Mouse (Mus musculus): ENCODE results near the gene Gm28269. TPM values are rescaled to one million over a fixed set of nuclear protein-coding genes. Genes with fewer than 3 reads are reported as not detected.

Gm28269 gene
- total RNA-seq (2015) (not detected in 2 replicates), total RNA-seq (2017) (not detected in 2 replicates)

DNA sequence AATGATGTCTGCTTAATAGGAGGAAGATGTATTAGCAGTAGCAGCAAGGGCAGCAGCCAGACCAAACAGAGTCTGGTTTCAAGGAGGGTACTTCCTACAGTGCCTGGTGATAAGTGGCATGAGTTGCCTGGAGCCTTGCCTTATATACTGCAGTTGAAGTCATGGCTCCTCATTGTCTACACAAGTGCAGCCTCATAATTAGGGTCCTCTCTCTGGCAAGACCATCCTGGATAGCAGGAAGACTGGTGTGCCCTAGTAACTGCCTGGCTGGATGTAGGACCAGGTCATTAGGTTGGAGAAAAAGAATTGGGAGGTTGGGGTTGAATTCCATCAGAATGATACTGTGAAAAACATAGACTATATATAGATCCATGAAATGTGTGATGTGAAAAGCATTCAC lies at the start of gene Gm28269:
Gene Gm28269, minus strand, starts transcription at position 101 of the 400 bp plus-strand sequence.
- ATAC-seq (replicated peaks; ENCODE audit: poor library complexity), result no peak

DNA sequence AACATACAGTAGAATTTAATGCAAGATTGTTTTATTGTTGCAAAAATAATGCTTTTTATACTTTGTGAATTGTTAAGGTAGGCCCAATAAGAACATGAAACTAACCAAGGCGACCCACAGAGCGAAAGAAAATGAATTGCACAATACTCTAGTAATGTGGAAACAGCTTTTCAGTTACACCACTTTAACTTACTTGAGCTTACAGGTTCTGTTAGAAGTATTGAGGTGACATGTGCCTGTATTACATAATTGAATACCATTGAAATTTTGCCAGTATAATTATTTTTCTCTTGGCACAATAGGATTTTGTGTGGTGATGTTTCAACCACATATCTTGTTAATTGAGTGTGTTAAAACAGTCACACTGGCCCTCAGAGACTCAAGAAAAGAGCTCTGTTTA lies 28.0 kb downstream of the Gm28269 start:
- ATAC-seq (replicated peaks; ENCODE audit: poor library complexity), result no peak

DNA sequence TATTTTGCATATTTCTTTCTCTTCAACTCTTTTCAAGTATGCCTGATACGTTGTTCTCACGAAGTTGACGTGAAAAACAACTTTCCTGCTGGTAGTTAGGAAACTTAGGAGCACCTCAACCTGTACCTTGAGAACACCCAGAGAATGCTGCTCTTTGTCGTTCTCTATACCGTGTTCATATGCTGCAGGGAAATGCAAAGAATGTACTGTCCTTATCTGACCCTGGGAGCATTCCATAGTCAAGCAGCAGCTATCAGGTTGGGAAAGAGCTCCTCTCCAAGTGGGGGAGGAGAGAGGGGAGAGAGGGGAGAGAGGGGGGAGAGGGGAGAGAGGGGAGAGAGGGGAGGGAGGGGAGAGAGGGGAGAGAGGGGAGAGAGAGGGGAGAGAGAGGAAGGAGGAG lies 29.6 kb downstream of the Gm28269 start:
- no peak for ATAC-seq (replicated peaks; ENCODE audit: poor library complexity)

GRCm38 (mm10) chrX:21714829-21715228 lies 30.1 kb downstream of the Gm28269 start, which contains the start of gene Slc6a14:
Gene Slc6a14 (plus strand): TSS chrX:21714896.
- ATAC-seq (replicated peaks; ENCODE audit: poor library complexity), result no peak

DNA sequence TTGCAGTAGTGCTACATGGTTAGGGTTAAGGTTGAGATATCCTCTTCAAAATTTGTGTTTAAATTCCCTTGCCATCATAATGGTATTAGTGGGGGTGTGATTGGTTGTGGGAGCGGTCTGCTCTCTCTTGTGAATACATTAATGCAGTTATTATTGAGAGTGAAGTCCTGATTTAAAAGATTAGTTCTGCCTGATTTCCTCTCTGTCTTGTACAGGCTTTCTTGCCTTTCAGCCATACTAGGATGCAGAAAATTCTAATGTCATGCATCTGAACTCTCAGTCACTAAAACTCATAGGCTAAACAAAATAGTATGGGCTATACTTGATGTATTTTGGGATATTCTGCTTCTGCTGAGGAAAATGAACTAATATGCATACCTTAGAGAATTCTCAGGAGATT lies 40.4 kb downstream of the Gm28269 start:
- no peak for ATAC-seq (replicated peaks; ENCODE audit: poor library complexity)

DNA sequence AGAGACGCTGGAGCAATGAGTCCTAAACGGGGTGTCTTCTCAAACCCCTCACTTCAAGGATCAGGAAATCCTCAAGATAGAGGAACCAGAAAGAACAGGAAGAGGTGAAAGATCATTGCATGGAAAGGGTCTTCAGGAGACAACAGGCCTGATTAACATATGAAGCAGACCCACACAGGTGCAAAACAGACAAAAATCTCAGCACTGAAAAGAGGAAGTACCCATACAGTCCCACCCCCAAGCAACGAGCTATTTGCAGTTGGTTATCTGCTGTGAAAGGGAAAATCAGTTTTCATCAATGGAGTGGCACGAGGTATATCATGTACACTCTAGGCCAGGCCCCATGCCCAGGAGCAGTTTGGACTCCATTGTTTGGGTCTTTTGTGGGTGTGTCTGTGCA lies 43.3 kb downstream of the Gm28269 start:
- no peak for ATAC-seq (replicated peaks; ENCODE audit: poor library complexity)

DNA sequence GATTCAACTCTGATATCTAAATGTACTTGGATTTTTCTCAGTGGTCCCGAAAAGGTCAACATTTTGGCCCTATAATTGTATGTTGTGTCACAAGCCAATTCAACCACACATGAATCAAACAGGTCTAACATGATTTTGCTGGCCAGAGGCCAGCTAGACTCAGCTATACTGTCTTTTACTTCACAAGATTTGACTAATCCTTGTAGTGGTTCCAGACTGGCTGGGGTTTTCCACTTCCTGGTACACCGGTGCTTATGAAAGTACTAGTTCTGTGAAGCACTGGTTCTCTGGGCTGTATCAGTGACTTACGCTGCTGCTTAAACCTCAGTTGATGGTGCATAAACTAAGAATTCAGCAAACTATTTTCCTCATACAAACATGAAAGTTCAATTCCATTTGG lies 49.2 kb downstream of the Gm28269 start:
- no peak for ATAC-seq (replicated peaks; ENCODE audit: poor library complexity)

DNA sequence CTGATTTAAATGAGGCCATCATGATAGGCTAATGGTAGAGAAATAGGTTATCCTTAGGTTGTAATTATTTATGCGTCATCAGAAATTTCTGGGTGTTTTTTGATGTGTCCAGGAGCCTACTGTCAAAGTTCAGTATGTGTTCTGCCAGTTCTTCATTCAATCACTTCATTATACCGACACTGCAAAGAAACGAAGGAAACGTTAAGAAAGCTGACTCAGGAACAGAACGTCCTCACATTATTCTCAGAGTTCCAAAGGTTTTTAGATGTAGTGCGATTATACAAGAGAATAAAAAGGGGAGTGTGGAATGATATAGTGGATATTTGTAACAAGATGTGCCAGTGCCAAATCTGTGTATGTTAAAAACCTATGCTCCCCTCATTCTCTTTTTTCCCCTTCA lies 49.7 kb downstream of the Gm28269 start:
- ATAC-seq (replicated peaks; ENCODE audit: poor library complexity), result no peak

Other genes starting within 250 kb of the Gm28269 start
- gene Slc6a14, start 30.2 kb downstream of the Gm28269 start, total RNA-seq (2015), result not detected in 2 replicates
- gene Slc6a14, start 30.2 kb downstream of the Gm28269 start, total RNA-seq (2017), result not detected in 2 replicates